Mouse (Mus musculus): ENCODE results near the gene Ctnnb1.

The Ctnnb1 gene

GRCm38 (mm10) chr9:120961969-120962700 is 33.1 kb downstream of the Ctnnb1 start:
- DNase-seq (ENCODE audit: low spot score in 2 of 2): no peak

GRCm38 (mm10) chr9:120963104-120963503 is 34.1 kb downstream of the Ctnnb1 start:
- no peak for DNase-seq (ENCODE audit: low spot score in 2 of 2)

- no peak for DNase-seq (ENCODE audit: low spot score in 2 of 2)
Measured at GRCm38 (mm10) chr9:120963720-120964119, 34.7 kb downstream of the Ctnnb1 start.

GRCm38 (mm10) chr9:120964224-120964623 is 35.2 kb downstream of the Ctnnb1 start:
- no peak for DNase-seq (ENCODE audit: low spot score in 2 of 2)

GRCm38 (mm10) chr9:120965007-120965406 is 36.0 kb downstream of the Ctnnb1 start:
- no peak for DNase-seq (ENCODE audit: low spot score in 2 of 2)

- no peak for DNase-seq (ENCODE audit: low spot score in 2 of 2)
Measured at GRCm38 (mm10) chr9:120973026-120973515, 44.1 kb downstream of the Ctnnb1 start.

GRCm38 (mm10) chr9:120974209-120974608 is 45.2 kb downstream of the Ctnnb1 start:
- no peak for DNase-seq (ENCODE audit: low spot score in 2 of 2)

GRCm38 (mm10) chr9:120976158-120976557 is 47.1 kb downstream of the Ctnnb1 start:
- peak; percentile 55 to 82 for DNase-seq (ENCODE audit: low spot score in 2 of 2)

GRCm38 (mm10) chr9:120976856-120977255 is 47.8 kb downstream of the Ctnnb1 start:
- DNase-seq (ENCODE audit: low spot score in 2 of 2): no peak

GRCm38 (mm10) chr9:120981777-120982176 is 52.8 kb downstream of the Ctnnb1 start:
- no peak for DNase-seq (ENCODE audit: low spot score in 2 of 2)

- DNase-seq (ENCODE audit: low spot score in 2 of 2): no peak
Measured at GRCm38 (mm10) chr9:120983849-120984248, 54.8 kb downstream of the Ctnnb1 start.

- no peak for DNase-seq (ENCODE audit: low spot score in 2 of 2)
Measured at GRCm38 (mm10) chr9:120984509-120984908, 55.5 kb downstream of the Ctnnb1 start.

- DNase-seq (ENCODE audit: low spot score in 2 of 2): no peak
Measured at GRCm38 (mm10) chr9:120985009-120985408, 56.0 kb downstream of the Ctnnb1 start.

- DNase-seq (ENCODE audit: low spot score in 2 of 2): no peak
Measured at GRCm38 (mm10) chr9:120985524-120985923, 56.5 kb downstream of the Ctnnb1 start.

- no peak for DNase-seq (ENCODE audit: low spot score in 2 of 2)
Measured at GRCm38 (mm10) chr9:120986255-120986654, 57.2 kb downstream of the Ctnnb1 start.

- no peak for DNase-seq (ENCODE audit: low spot score in 2 of 2)
Measured at GRCm38 (mm10) chr9:120986994-120987393, 58.0 kb downstream of the Ctnnb1 start.

- DNase-seq (ENCODE audit: low spot score in 2 of 2): no peak
Measured at GRCm38 (mm10) chr9:120988088-120988487, 59.1 kb downstream of the Ctnnb1 start.

- DNase-seq (ENCODE audit: low spot score in 2 of 2): no peak
Measured at GRCm38 (mm10) chr9:120989806-120990700, 61.0 kb downstream of the Ctnnb1 start.

- no peak for DNase-seq (ENCODE audit: low spot score in 2 of 2)
Measured at GRCm38 (mm10) chr9:120991801-120992200, 62.8 kb downstream of the Ctnnb1 start.

GRCm38 (mm10) chr9:120993004-120993403 is 64.0 kb downstream of the Ctnnb1 start:
- no peak for DNase-seq (ENCODE audit: low spot score in 2 of 2)

- no peak for DNase-seq (ENCODE audit: low spot score in 2 of 2)
Measured at GRCm38 (mm10) chr9:120994223-120995155, 65.5 kb downstream of the Ctnnb1 start.

- DNase-seq (ENCODE audit: low spot score in 2 of 2): no peak
Measured at GRCm38 (mm10) chr9:120998696-120999095, 69.7 kb downstream of the Ctnnb1 start.
